Mouse (Mus musculus) layer of hippocampus, adult 2 months (tissue): ENCODE data around the gene Tnnt3. TPM values are rescaled to one million over a fixed set of nuclear protein-coding genes. Genes with fewer than 3 reads are reported as not detected.

ENCODE experiments used
- DNase-seq, 2 experiments: peaks; one replicate each; pipeline ENCODE4 v3.0.0; 2022; ENCODE audit warnings: low spot score in 2 of 2
- H3K27ac ChIP-seq: fragments of 200-600 bp; 2 replicates; pipeline ENCODE4 v1.8.1; 2022
- H3K4me3 ChIP-seq: fragments of 200-600 bp; 2 replicates; pipeline ENCODE4 v1.8.1; 2022; ENCODE audit warnings: mild to moderate bottlenecking
- CTCF ChIP-seq: fragments of 200-600 bp; conservative IDR thresholded peaks from 2 replicates; pipeline ENCODE4 v1.8.1; 2022; ENCODE audit warnings: antibody characterized with exemption, mild to moderate bottlenecking, moderate library complexity
- total RNA-seq, 2 experiments: library from RNA; stranded (reverse); gene quantifications; 2 replicates each; pipeline ENCODE4 v1.2.3; 2021

The Tnnt3 gene
- total RNA-seq, 2 experiments from 2014 or later = not detected

GRCm38 (mm10) chr7:142479886-142480285 lies 18.8 kb upstream of the Tnnt3 start:
- DNase-seq = no peak

GRCm38 (mm10) chr7:142480661-142481060 lies 18.0 kb upstream of the Tnnt3 start:
- Histone ChIP-seq H3K4me3 (no peak overlapping the region), H3K27ac (no peak overlapping the region)
- no peak for TF ChIP-seq CTCF
- no peak for DNase-seq

More at GRCm38 (mm10) chr7:142479886-142480285, 18.8 kb upstream of the Tnnt3 start:
- H3K27ac ChIP-seq = no peak overlapping the region
- no peak for TF ChIP-seq CTCF
- no peak overlapping the region for H3K4me3 ChIP-seq

DNA sequence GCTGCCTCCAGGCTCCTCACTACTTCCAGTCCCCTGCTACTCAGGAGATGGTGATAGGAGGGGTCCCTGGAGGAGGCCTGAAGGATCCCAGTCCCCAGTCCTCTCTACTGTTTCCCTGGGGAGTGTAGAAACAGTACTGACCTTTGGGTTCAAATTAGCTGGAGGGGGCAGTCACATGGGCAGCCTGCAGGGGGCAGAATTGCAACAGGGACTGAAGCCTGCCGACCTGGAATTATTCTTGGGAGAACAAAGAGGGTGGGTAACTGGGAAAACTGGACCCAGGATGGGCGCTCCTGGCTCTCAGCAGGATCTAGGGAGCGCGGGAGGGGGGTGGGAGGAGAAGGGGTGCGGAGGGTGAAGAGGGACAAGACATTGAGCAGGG lies 17.5 kb upstream of the Tnnt3 start:
- H3K4me3 ChIP-seq = no peak overlapping the region

GRCm38 (mm10) chr7:142481568-142482255 lies 16.9 kb upstream of the Tnnt3 start:
- DNase-seq = no peak
- Histone ChIP-seq H3K27ac (0 out of 2 replicates have a peak overlapping the region, but pooled peaks have one; percentile 28), H3K4me3 (peak overlapping the region; percentile 18)
- TF ChIP-seq CTCF = no peak

More for the DNA sequence above, 17.5 kb upstream of the Tnnt3 start:
- 0 out of 2 replicates have a peak overlapping the region, but pooled peaks have one; percentile 28 for H3K27ac ChIP-seq
- DNase-seq = peak in 1 of 2 experiments; percentile 47
- TF ChIP-seq CTCF = peak; percentile 79

DNA sequence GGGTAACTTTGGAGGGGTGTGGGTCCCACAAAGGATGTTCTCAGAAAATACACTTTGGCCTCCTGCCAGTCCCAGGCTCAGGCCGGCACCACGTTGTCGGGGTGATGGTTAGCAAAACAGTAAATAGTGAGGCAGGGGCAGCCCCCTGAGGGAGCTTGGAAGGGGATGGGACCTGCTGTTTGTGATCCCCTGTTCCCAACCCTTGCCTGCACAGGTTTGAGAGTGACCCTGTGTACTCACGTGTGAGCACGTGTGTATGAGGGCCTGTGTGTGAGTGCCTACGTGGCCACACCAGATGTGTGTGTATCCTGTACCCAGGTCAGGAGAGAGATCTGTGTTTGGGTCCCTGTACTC lies 16.4 kb upstream of the Tnnt3 start:
- H3K4me3 ChIP-seq = no peak overlapping the region
- DNase-seq = no peak
- H3K27ac ChIP-seq = no peak overlapping the region
- no peak for TF ChIP-seq CTCF

- no peak for TF ChIP-seq CTCF
- Histone ChIP-seq H3K27ac (no peak overlapping the region), H3K4me3 (no peak overlapping the region)
- DNase-seq = no peak
These were observed 15.5 kb upstream of the Tnnt3 start for GRCm38 (mm10) chr7:142483136-142483535.

DNA sequence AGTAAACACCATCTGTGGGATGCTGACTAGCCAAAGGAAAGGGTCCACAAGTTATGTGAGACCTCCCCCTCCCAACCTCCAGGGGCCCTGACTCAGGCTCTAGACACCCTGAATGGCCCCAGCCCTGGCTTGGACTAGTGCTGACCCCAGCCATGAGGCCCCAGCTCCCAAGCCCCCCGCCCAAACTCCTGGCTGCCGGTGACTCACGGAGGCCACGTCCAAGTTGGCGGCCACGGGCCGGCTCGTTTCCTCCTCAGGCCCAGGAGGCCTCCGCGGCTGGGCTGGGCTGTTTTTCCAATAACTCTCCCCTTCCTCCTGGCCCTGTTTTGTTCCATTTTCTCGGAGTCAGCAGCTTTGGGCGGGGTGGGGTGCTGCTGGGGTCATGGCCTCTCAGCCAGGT lies 13.9 kb upstream of the Tnnt3 start:
- no peak overlapping the region for H3K4me3 ChIP-seq
- no peak for TF ChIP-seq CTCF
- H3K27ac ChIP-seq = no peak overlapping the region
- no peak for DNase-seq

DNA sequence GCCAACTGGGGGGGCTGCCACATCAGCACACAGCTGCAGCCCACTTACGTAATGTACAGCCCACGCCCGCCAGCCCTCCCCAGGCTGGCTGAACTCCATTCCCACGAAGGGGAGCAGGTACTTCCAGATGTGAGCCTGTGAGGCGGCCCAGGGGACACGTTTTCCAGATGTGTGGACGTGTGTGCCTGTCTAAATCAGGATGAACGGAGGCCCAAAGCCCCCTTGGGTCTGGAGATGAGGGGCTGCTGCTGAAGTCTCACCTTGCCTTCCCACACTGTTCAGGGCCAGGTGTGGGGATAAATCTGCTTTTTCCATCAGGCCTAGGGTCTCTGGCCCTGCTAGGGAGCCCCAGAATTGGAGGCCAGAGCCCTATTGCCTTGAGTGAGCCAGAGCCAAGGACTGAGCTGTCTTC lies 11.9 kb upstream of the Tnnt3 start:
- no peak for DNase-seq
- Histone ChIP-seq H3K4me3 (no peak overlapping the region), H3K27ac (no peak overlapping the region)
- no peak for TF ChIP-seq CTCF

DNA sequence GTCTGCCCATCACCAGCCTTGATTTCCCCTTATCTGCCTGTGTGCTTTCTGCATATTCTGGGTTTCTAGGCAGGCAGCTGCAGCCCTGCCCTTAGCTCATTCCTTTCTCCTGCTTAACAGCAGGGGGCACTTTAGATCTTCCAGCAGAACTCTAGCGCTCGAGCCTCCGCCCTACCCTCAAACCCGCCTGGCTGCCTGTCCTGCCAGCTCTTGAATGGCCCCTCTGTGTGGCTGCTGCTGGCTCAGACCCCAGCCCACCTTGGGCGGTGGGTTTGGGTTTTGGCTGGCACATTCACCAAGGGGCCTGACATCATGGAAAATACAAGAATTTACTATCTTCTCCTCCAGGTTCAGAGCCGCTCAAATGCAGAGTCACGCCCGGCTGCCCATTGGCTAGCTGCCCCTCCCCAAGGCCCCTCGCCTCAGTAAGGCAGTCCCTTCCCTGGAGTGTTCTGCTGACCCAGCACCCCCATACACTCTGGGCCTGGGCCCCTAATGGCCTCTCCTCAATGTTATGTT lies 11.2 kb upstream of the Tnnt3 start:
- Histone ChIP-seq H3K4me3 (no peak overlapping the region), H3K27ac (no peak overlapping the region)
- peak; percentile 42 to 48 for DNase-seq
- TF ChIP-seq CTCF = peak; percentile 86

DNA sequence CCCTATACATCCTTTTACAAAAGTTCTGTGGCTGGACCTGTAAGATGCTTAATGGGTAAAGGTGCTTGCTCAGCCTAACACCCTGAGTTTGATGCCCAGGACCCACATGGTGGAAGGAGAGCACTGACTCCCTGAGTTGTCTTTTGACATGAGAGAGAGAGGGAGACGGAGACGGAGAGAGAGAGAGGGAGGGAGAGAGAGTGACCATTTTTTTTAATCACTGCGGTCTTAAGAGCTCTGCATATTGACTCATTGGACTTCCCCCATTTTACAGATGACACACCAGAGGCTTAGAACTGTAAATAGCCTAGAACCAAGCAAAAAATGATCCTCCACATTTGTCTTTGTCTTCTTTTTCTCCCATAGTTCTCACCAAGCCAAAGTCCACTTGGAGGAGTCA lies 10.6 kb upstream of the Tnnt3 start:
- TF ChIP-seq CTCF = no peak
- no peak overlapping the region for H3K4me3 ChIP-seq
- DNase-seq = no peak
- H3K27ac ChIP-seq = no peak overlapping the region

- Histone ChIP-seq H3K4me3 (no peak overlapping the region), H3K27ac (no peak overlapping the region)
- DNase-seq = no peak
- no peak for TF ChIP-seq CTCF
These were observed 5.1 kb upstream of the Tnnt3 start for GRCm38 (mm10) chr7:142493535-142493934.

DNA sequence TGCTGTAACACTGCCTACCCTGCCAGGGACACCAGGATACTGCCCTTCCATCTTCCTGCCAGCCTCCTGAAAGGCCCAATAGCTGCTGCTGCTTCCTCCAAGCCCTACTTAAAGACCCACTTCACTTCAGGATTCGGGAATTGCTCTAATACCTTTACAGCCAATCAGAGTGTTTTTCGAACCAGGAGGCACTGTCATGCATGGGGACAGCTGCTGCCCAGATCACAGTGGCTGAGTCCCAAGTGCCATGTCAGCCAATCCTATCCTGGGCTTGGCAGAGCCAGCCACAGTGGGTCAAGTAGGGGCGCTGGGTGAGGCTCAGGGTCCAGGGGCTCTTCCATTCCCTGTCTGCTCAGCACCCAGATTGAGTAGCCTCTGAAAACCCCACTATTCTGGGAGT lies 2.5 kb upstream of the Tnnt3 start:
- no peak for TF ChIP-seq CTCF
- Histone ChIP-seq H3K27ac (no peak overlapping the region), H3K4me3 (no peak overlapping the region)

DNA sequence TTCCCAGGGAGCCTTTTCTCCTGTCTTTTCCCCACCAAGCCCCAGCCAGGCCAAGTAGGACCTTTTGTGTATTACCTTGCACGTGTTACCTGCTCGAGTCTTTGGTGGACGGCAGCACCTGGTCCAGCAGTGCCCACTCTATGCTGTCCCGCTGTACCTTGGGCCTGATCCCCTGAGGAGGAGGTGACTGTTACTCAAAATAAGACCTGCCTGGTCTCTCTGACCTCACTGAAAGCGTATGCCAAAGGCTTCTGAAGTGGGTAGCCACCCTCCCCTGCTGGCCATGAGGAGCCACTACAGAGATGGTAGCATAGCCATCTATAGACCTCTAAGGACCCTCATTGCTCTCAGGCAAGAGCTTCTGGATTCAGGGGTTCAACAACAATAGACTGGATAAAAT lies 1.8 kb upstream of the Tnnt3 start:
- peak; percentile 59 for TF ChIP-seq CTCF
- no peak for DNase-seq
- H3K4me3 ChIP-seq = no peak overlapping the region
- no peak overlapping the region for H3K27ac ChIP-seq

More for the DNA sequence above, 2.5 kb upstream of the Tnnt3 start:
- DNase-seq = no peak

DNA sequence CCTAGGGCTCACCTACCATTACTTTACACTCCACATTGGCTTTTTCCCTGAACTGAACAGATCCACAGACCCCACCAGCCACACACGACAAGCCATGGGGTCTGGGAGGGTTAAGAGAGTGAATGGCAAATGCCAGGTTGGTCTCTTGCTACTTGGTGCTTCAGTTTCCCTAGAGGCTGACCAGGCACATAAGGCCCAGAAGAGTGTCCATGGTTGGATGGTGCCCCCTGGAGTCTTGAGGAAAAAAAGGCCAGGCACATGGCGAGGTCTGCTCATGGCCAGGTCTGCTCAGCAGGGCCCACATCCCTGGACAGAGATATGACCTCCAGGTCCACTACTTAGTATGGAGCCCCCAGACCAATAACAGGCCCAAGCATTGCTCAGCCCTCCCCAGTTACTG lies 861 bp upstream of the Tnnt3 start:
- DNase-seq = no peak
- peak; percentile 69 for TF ChIP-seq CTCF
- Histone ChIP-seq H3K27ac (no peak overlapping the region), H3K4me3 (no peak overlapping the region)
